Mouse (Mus musculus) gastrocnemius, postnatal 25 days (tissue): Measurements from ENCODE around the gene Cpeb4. TPM values are rescaled to one million over a fixed set of nuclear protein-coding genes. Genes with fewer than 3 reads are reported as not detected.

Source experiments
- DNase-seq: peaks from one replicate; pipeline ENCODE4 v3.0.0; 2022
- total RNA-seq, 2 experiments: library from RNA; stranded (reverse); gene quantifications; 1 replicate in 1 of 2; 2 replicates in 1 of 2; pipeline ENCODE4 v1.2.3; 2021

The Cpeb4 gene
- total RNA-seq, 2 experiments from 2014 or later: 65.3 to 91.5 TPM

DNA sequence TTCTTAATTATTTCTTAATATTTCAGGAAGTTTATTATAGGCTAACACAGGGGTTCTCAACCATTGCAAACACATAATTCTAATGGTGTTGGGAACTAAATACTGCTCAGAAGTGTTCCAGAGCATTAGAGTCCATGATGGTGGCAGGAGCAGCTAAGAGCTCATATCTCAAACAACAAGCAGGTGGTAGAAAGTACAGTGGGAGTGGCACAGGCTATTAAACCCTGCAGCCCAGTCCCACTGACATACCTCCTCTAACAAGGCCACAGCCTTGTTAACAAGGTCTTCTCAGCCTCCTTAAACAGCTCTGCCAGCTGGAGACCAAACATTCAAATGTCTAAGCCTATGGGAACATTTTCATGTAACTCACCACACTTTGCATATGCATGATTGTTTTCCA is 27.2 kb downstream of the Cpeb4 start:
- no peak for DNase-seq

DNA sequence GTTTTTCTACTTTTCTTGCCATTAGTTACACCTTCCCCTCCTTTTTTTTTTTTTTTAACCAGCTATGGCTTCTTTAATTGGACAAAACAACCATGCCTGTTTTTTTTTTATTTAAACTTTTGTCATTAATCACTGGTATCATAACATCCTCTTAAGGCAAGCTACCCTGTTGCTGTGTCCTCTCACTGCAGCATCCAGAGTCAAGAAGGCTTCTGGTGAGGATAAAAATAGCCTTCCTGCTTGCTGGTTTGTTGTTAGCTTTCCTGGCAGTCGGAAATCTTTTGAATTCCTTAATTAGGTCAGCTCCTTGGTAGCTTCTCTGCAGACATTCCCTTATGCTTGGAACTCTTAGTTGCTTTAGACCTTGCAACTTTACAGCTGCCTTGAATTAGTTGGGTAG is 28.7 kb downstream of the Cpeb4 start:
- no peak for DNase-seq

DNA sequence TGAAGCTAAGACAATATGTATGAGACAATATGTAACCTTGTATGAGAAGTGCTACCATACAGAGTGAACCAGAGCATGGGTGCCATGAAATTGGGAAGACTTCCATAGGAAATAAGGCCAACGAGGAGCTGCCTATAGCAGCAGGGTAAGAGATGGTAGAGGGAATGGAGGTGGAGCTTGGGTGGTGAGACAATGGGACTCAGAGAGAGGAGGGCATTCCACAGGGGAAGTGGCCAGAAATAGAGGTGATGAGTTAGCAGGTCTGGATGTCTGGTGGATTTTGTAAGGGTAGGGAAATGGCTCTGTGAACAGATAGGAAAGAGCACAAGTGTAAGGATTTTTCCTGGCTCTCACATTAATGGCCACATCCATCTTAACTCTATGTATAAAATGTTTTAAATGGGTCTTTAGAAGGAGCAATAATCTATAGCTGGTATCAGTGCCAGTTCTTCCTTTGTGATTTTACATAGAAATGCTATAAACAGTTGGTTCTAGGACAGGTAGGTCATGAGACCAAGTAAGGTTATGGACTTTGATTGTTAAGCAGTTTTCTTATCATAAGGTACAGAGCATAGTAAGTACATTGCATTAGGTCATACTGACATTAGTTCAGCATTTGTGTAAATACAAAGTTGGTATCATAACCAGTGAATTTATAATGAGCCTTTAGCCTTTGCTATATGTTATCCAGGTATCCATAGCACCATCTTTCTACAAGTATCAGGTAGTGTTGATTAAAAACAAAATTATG is 30.4 kb downstream of the Cpeb4 start:
- no peak for DNase-seq

DNA sequence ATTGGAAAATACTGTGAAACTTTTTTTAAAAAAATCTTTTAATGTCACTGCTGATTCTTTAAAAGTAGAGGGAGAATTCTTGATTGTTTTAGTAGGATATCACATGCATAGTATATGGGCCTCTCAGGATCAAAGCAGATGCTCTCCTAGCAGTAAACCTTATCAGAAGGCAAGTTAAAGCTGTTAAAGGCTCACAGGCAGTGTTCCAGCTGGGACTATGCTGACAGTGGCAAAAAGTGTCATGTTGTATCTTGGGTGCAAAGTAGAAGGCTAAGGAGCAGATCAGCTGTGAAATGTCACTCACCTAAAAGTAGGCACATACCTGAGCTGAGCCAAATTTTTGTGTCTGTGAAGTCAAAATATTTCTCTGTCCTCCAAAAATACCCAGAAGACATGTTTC is 34.5 kb downstream of the Cpeb4 start:
- DNase-seq: peak; percentile 34

DNA sequence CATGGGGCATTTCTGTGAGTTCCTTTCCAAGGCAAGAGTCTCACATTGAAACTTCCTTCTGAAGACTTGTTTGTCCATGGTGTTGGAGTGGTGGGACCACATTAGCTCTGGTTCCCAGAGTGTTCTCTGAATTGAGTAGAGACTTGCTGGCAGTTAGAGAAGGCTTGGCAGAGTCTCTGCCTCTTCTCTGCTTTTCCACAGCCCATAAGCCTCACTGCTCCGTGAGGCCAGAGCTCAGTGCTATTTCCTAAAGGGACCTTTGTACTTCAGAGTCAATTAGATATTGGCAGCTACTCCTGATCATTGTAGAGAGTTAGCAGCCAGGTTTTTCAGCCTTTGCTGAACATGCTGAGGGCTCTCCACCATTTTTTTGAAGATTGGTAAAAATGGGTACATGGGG is 35.6 kb downstream of the Cpeb4 start:
- DNase-seq: no peak

DNA sequence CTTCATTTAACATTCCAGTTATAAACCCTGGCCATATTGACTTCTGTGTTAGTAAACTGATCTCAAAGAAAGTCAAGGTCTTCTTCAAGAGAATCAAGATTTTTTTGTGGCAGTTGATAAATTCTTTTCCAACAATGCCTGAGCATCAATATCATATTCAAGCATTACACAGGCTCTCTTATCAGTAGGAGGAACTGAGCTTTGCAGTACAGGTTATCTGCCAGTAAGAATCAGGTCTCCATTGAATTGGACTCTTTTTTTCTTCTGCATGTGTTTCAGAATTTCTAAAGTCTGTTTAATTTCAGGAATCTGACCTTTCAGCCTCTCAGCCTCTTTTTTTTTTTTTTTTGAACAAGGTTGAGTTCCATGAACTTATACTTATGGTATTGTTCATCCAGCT is 40.9 kb downstream of the Cpeb4 start:
- DNase-seq: no peak

DNA sequence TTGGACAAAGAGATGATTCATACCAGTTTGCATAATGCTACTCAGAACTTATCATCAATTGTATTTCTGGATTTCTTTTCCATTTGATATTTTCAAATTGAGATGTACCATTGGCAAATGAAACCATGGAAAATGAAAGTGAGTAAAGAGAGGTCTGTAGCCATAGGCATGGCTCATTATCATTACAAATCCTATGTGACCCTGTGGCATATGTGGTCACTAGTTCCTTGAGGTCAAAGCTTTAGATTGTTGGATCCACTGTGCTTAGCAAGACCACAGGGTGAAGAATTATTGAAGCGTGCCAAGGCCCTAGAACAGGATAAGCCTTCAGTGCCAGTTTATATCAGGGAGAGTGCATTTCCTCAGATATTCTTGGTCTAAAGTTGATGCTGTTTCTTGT is 45.8 kb downstream of the Cpeb4 start:
- DNase-seq: no peak

DNA sequence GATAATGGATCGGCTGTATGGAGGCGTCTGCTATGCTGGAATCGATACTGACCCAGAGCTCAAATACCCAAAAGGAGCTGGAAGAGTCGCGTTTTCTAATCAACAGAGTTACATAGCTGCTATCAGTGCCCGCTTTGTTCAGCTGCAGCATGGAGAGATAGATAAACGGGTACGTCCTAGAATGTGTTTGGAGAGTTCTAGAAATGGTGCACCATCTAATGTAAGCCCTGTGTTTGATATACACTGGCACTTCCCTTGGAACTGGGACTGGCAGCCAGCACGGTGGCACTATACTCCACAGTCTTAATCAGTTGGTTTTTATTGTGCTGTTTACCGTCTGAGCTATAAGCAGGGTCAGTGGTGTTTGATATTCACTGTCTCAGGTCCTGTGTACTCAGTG is 58.0 kb downstream of the Cpeb4 start:
- no peak for DNase-seq

DNA sequence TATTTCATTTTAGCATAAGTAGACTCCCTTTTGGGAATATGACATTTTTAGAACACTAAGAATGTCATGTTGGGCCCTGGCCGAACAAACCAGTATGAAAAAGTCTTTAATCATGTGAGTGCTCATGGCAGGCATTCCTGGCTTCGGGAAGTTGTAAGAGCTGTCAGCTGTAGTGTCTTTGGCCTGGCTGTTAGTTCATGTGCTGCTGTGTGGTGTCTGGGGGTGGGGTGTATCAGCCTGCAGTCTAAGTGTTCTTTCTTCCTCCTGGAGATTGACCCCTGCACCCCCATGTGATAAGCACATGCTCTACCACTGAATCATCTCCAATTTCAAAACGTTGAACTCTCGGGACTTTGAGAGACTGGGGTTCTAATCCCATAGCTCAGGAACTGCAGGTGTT is 63.6 kb downstream of the Cpeb4 start:
- DNase-seq: no peak

DNA sequence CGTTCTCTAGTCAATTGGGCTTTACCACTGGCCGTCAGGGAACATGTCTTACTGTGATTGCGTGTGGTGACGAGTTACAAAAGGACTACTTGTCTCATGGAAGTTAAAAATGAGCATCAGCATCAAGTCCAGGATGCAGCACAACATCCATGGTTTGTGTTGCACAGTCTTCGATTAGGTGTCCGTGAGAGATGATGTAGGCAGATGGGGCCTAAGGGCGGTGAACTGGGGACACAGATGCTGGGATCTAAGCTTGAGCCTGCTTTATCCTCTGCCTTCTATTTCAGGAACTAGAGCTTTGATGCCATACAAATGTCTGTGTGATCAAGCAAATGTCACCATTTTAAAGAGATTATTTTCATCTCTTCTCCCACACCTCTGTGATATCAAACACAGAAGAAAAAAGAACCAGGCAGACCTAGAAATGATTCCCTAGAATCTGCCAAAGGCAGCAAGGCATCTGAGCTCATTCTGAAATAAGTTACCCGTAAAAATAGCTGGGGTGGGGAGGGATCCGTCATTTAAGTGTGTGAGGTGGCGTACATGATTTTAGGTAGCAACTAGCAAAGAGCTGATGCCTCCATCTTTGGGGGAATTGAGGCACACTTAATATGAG is 65.0 kb downstream of the Cpeb4 start:
- no peak for DNase-seq

DNA sequence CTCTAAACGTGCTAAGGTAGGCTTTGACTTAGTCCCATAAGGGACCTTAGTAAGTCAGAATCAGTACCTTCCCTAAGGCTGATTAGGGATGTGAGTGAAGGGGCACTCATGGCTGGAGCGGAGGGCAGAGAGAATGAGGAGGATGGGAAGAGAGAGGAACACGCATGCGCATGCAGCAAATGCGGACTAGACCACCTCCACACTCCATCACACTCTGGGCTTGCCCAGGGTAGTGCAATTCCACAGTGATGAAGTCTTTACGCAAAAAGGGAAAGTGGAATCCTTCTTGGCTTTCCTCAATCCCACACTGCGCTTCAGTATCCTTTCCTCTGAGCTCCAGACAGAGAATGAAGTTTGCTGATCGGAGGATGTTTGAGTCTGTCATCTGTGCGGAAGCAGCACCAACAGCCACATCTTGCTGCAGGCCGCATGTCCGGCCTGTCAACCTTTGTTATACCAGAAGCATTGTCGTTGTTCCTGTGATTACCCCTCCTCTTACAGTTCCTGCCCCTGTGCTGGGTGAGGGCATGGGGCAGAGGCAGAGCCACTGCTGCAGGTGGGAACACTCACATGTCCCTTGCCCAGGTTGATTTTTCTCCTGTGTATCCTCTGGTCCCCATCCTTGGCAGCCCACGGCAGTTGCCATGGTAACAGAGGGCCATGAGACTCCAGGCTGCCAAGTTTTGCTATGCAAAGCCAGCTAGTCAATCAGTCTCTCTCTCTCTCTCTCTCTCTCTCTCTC is 69.1 kb downstream of the Cpeb4 start:
- DNase-seq: no peak

DNA sequence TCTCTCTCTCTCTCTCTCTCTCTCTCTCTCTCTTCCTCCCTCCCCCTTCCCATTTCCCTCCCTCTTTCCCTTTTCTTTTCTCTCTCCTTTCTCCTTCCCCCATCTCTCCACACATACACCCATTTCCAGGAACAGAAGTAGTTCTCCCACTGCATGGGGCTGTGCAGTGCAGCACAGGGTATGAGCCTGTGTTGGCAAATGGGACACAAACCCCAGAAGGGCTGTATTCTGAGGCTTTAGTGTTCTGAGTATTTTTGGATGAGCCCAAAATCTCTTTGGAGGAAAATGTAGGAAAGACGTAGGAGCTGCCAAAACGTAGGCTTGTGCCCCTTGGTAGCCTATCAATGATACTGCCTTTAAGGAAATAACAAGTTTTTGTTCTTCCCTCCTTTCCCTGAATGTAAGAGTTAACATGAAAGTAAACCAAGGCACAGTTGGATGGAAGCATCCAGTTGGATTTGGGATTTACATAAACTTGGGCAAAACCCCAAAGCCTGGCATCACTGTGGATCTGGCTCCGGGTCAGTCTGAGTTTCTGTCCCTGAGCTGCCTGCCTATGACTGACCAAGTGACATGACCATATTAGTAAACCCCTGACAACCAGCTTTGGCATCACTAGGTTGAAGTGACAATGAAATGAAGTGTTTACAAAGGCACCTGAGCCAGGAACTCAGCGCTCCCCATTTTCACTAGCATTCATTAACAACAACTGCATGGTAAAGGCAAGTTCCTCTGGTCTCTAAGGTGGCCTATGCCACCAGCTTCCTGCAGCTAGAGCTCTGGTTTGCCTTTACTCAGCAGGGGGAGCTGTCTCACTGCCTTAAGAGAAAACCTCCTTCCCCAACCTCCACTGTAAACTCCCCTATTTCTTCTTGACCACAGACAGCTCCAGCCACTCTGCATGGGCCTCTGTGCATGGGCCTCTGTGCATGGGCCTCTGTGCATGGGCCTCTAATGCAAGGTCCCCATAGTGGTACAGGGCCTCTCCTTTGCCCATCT is 69.9 kb downstream of the Cpeb4 start:
- no peak for DNase-seq

DNA sequence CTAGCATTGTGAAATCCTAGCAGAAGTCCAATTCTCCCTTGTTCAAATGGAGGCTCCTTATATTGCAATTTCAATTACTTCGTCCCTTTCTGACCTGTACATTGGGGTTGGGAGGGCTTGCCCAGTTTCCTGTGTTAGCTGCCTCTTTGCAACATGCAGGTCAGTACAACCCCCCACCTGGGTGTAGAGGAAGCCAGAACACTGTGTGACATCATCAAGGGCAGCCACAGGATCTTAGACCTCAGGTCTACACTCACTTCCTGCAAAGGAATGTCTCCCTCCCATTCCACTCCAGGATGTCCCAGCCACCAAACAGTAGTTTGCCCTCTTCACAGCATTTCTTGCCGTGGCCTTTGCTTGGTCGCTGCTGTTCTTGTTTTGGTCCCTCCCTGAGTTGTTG is 73.5 kb downstream of the Cpeb4 start:
- no peak for DNase-seq

DNA sequence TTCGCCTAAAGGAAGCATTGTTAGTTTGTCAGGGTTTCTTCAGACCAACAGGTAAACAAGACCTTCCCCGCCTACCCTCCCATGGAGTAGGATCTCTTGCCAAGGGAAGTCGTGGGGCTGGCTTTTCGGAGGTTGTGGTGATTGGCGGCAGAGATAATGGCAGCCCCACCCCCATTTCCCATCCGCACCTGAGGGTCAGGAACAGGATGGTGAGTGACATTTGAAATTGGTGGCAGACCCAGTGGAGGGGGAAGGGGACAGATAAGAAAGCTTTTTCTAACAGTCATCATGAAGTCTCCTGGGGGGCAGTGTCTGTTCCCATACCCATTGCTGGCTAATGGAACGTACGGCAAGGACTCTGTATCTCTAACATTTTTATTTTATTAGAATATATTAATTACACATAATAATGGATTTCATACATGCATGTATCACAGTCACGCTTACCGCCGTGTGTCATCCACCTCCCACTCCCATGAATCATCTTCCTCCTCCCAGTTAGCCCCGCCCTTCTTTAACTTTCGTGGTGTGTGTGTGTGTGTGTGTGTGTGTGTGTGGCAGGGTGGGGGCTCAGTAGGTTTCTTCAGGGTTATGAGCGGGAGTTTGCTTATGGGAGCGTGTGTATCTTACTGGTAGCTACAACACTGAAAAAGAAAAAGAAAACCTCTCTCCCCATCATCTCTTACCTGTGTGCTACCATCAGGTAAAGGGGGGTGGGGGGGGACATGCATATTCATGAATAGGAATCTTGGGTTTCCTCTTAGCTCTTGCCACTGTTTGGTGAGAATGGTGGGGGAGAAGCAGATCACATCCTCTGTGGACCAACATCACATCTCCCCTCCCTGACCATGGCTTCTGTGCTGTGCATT is 76.7 kb downstream of the Cpeb4 start:
- no peak for DNase-seq

DNA sequence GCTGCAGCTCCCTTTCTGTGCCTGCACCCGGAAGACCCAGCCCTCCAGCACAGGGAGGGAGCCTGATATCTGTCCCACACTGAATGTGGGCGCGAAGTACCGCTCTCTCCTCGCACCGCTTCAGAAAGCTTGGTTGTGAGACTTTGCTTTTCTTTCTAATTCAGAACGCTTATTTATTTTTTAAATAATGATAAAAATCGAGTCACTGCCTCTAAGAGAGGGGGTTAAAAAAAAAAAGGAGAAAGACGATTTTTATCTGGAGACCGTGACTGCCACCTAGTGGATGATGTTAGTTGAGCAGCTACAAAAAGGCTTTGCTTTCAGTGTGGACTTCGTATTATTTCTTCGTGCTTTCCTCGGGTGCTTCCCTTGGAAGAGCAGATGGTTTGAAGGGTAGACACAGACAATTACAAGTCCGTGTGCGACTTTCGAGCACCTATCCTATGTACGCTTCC is 77.3 kb downstream of the Cpeb4 start:
- no peak for DNase-seq

DNA sequence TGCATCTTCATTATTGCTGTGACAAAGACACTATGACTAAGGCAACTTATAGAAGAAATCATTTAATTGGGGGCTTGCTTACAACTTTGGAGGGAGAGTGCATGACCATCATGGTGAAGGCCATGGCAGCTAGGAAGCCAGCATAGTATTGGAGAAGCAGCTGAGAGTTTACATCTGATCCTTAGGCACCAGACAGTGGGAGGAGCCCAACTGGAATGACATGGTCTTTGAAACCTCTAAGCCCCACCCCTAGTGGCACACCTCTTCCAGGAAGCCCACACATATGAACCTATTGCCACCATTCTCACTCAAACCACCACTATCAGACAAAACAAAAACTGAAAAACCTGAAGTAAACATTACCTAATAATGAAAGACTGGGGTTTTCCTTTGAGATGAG is 88.1 kb downstream of the Cpeb4 start:
- no peak for DNase-seq

DNA sequence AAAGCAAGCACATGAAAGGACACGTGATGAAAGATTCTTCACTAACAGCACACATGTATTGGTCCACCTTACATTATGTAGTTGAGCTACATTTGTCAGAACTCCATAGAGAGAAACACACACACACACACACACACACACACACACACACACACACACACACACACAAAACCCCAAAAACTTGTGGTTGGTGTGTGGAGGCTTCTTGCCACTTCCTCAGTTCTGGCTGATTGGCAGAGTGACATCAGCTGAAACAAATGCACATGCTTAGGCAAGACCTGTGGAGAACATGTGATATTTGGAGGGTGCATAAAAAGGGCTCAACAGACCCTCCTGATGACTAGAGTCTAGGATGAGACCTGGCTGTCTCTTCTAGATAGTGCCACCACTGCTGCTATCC is 92.0 kb downstream of the Cpeb4 start:
- no peak for DNase-seq

DNA sequence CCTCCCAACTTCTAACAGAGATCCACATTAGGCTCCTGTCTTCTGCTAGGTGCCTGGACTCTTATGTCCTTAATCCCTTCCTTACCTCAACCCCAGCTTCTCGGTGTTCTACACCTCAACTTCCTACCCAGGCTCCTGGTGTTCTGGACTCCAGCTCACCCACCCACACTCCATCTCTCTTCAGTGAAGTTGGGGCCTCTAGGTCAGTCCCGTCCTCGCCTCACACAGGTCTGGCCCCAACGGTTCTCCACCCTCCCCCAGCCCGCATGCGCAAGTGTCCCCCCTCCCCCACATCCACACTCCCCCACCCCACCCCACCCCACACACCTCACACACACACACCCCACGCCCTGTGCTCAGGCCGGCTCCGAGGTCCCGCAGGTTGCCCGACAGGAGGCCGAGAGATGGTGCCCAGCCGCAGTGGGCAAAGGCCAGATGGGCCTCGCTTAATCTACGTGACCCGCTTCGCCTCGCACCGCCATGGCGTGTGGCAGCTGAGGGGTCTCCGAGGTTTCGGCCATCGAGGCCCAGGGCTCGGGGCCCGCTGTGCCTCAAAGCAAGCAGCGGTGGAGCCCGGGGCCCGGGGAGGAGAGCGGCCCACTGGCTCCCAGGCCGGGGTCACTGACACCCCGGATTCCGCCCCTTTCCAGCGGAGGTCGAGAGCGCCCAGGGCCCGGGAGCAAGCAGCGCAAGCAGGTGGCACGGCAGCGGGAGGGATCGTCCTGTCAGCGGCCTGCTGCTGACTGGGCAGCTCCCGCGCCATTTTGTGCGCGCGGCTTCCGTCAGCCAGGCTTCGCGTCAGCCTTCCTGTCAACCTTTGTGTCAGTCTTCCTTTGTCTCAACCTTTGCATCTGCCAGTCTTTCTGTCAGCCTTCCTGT is 93.5 kb downstream of the Cpeb4 start, which contains the start of gene 4930524B15Rik:
Gene 4930524B15Rik (plus strand): TSS at position 337 of the 879 bp plus-strand sequence.
- DNase-seq: no peak

DNA sequence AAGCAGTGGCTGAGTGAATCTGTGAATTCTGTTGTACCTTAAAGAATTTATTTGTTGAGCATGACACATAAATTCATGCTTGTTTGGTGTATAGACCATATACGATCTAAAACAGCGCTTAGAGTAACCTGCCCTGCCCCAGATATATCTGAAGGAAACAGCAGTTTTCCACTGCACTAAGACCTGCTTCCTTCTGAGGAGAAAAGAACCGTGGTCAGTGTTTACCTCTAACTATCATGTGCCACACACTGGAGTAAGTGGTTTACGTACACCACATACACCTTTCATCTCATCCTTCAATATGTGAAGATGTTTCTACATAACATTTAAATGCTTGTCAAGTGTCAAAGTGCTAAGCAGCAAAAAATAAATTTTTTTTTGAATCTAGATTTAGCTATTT is 102.1 kb downstream of the Cpeb4 start:
- DNase-seq: no peak

DNA sequence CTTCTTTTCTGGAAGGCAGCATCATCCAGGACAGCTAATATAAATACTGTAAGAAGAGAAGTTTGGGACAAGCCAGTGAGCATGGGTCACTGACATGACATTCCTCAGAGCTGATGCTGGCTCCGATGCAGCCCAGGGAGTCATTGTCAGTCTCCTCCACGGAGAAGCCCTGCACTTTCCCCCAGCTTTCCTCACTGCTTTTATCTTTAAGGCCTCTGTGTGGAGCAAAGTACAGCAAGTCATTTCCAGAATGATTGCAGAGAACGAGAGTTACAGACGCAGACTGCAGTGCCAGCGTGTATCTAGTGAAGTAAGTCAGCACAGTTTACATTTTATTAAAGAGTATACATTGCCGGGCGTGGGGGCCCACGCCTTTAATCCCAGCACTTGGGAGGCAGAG is 102.8 kb downstream of the Cpeb4 start:
- DNase-seq: no peak
